Mouse (Mus musculus) myocyte (in vitro differentiated cells): ENCODE measurements around the gene Ccdc97.

Source experiments
- CEBPB ChIP-seq: IDR thresholded peaks from 2 replicates; pipeline ENCODE4 v1.6.1; 2011; ENCODE audit warnings: mild to moderate bottlenecking, moderate library complexity; ENCODE audit not compliant: poor library complexity, insufficient read depth, severe bottlenecking
- E2F4 ChIP-seq: IDR thresholded peaks from one replicate; pipeline ENCODE4 v1.6.1; 2011; ENCODE audit warnings: mild to moderate bottlenecking, control low read depth, moderate library complexity; ENCODE audit not compliant: insufficient read depth
- MAX ChIP-seq: IDR thresholded peaks from one replicate; pipeline ENCODE4 v1.6.1; 2011; ENCODE audit warnings: low read depth, mild to moderate bottlenecking, control low read depth
- MYOD1 ChIP-seq, 3 experiments: IDR thresholded peaks; one replicate each; pipeline ENCODE4 v1.6.1; 2011; ENCODE audit warnings: control low read depth in 2 of 3, low read depth in 2 of 3, mild to moderate bottlenecking in 2 of 3, moderate library complexity in 1 of 3; ENCODE audit not compliant: insufficient read length in 2 of 3, control insufficient read depth in 1 of 3
- MYOG ChIP-seq, 3 experiments: IDR thresholded peaks; one replicate each; pipeline ENCODE4 v1.6.1; 2011; ENCODE audit warnings: control low read depth in 2 of 3, low read depth in 2 of 3, mild to moderate bottlenecking in 2 of 3; ENCODE audit not compliant: insufficient read length in 2 of 3, control insufficient read depth in 1 of 3, insufficient read depth in 1 of 3
- POLR2A ChIP-seq: IDR thresholded peaks from one replicate; pipeline ENCODE4 v1.6.1; 2011; ENCODE audit warnings: low read depth, mild to moderate bottlenecking, control low read depth, moderate library complexity; ENCODE audit not compliant: insufficient read length
- POLR2AphosphoS2 ChIP-seq: IDR thresholded peaks from one replicate; pipeline ENCODE4 v1.6.1; 2011; ENCODE audit warnings: low read depth, control low read depth; ENCODE audit not compliant: insufficient read length
- REST ChIP-seq: IDR thresholded peaks from one replicate; pipeline ENCODE4 v1.6.1; 2011; ENCODE audit warnings: mild to moderate bottlenecking, control low read depth, moderate library complexity; ENCODE audit not compliant: insufficient read depth, insufficient read length
- SRF ChIP-seq: IDR thresholded peaks from one replicate; pipeline ENCODE4 v1.6.1; 2011; ENCODE audit warnings: low read depth; ENCODE audit not compliant: control insufficient read depth, insufficient read length
- TCF12 ChIP-seq: IDR thresholded peaks from one replicate; pipeline ENCODE4 v1.6.1; 2011; ENCODE audit warnings: mild to moderate bottlenecking, control low read depth; ENCODE audit not compliant: poor library complexity, insufficient read depth, severe bottlenecking
- USF1 ChIP-seq: IDR thresholded peaks from one replicate; pipeline ENCODE4 v1.6.1; 2011; ENCODE audit warnings: low read depth, mild to moderate bottlenecking, control low read depth, moderate library complexity

DNA sequence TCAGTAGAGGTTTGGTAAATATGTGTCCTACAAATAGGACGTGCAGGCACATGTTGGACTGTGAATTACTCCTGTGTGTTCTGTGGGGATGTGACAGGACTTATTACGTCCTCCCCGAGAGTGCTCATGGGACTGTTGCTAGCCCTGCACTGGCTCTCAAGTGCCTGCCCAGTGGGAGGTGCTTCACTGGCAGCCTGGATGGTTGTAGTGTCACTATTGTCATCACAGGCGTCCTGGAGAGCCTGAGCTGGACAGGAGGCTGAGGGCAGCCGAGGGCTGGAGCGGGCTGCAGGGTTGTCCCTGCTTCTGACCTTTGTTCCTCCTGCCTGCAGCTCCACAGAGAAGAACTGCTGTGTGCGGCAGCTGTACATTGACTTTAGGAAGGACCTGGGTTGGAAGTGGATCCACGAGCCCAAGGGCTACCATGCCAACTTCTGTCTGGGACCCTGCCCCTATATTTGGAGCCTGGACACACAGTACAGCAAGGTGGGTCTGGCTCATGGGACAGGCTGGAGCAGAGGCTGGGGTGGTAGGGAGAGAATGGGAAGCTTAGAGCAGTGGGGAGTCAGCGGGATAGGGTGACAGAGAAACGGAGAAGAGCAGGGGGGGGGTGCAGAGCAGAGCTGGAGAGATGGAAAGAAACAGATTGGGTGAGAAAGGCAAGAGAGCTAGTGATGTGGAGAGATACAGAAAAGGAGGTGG lies 14.9 kb downstream of the Ccdc97 start:
- TF ChIP-seq POLR2A (no peak), USF1 (no peak), MYOD1 (IDR thresholded peaks at IDR 0.05; ENCODE audit: control insufficient read depth in 1 of 3, insufficient read length in 2 of 3, low read depth in 2 of 3) (no peak), POLR2AphosphoS2 (no peak), MAX (no peak), SRF (no peak), TCF12 (no peak), E2F4 (no peak), CEBPB (no peak), MYOG (IDR thresholded peaks at IDR 0.05; ENCODE audit: control insufficient read depth in 1 of 3, insufficient read depth in 1 of 3, insufficient read length in 2 of 3, low read depth in 2 of 3) (no peak), REST (no peak)
